Mouse (Mus musculus): Measurements from ENCODE around the gene Troap. TPM values are rescaled to one million over a fixed set of nuclear protein-coding genes. Genes with fewer than 3 reads are reported as not detected.

Gene Troap
- polyA plus RNA-seq, 2 experiments, result 22.1 to 41.5 TPM

DNA sequence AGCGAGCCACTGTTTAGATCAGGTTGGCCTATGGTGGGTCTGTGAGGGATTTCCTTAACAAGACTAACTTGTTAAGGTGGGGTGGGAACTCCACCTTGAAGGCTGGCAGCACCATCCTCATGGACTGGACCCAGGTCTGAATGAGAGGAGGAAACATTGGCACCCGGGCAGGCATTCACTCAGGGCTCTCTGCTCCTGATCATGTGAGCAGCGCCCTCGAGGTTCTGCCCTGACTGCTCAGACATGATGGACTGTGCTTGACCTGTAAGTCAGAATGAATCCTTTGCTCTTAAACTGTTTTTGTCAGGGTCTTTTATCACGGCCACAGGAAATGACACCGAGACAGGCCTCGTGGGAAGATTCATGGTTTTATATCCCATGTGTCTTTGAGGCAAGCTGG, 30.9 kb downstream of the Troap start:
- DNase-seq (ENCODE audit: low spot score), result no peak
- Histone ChIP-seq H3K9ac (ENCODE audit: low read depth, low read length, severe bottlenecking) (no peak overlapping the region), H3K4me1 (ENCODE audit: control insufficient read depth, insufficient read depth, low read length) (no peaks in the 10 kb centered on the region), H3K4me3 (replicated peaks; ENCODE audit: low read length) (no peak overlapping the region), H3K27me3 (ENCODE audit: control insufficient read depth, insufficient read depth, low read length) (no peaks in the 10 kb centered on the region), H3K27ac (replicated peaks; ENCODE audit: low read depth, low read length) (no peak overlapping the region), H3K9me3 (ENCODE audit: control insufficient read depth, low read length) (no peaks in the 10 kb centered on the region), H3K4me2 (replicated peaks; ENCODE audit: low read depth, low read length, severe bottlenecking) (no peak overlapping the region), H3K36me3 (ENCODE audit: control insufficient read depth, insufficient read depth, low read length) (no peaks in the 10 kb centered on the region)
- ATAC-seq (ENCODE audit: low FRiP score, low read depth), result no peak
- 53% methylated on average over 7 of the region's 7 CpGs for WGBS
- TF ChIP-seq POLR2A (IDR thresholded peaks at IDR 0.05; ENCODE audit: borderline replicate concordance, extremely low read depth, insufficient read depth, insufficient read length), result no peak

DNA sequence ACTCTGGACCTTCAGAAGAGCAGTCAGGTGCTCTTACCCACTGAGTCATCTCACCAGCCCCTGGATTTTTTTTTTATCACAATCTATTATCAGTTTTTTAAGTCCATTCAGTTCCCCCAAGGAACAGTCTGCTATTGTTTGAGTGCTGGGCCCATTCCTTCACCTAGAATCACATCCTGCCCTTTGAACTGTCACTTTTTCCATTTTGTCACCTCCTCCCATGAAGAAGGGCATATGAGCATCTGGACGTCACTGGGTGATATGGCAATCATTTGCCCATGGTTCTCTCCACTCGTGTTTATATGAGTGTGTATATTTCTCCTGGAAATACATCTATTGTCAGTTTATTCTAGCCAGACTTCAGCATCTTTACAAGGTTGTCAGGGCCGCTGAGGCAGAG, 33.5 kb downstream of the Troap start:
- no peak for DNase-seq (ENCODE audit: low spot score)
- H3K27me3 ChIP-seq (ENCODE audit: control insufficient read depth, insufficient read depth, low read length), result no peaks in the 10 kb centered on the region
- no peaks in the 10 kb centered on the region for H3K36me3 ChIP-seq (ENCODE audit: control insufficient read depth, insufficient read depth, low read length)
- H3K27ac ChIP-seq (replicated peaks; ENCODE audit: low read depth, low read length), result no peak overlapping the region
- TF ChIP-seq POLR2A (IDR thresholded peaks at IDR 0.05; ENCODE audit: borderline replicate concordance, extremely low read depth, insufficient read depth, insufficient read length), result no peak
- H3K9ac ChIP-seq (ENCODE audit: low read depth, low read length, severe bottlenecking), result no peak overlapping the region
- no peak overlapping the region for H3K4me2 ChIP-seq (replicated peaks; ENCODE audit: low read depth, low read length, severe bottlenecking)
- WGBS, result 72% methylated on average over 3 of the region's 3 CpGs
- no peaks in the 10 kb centered on the region for H3K4me1 ChIP-seq (ENCODE audit: control insufficient read depth, insufficient read depth, low read length)
- no peaks in the 10 kb centered on the region for H3K9me3 ChIP-seq (ENCODE audit: control insufficient read depth, low read length)
- ATAC-seq (ENCODE audit: low FRiP score, low read depth), result no peak
- H3K4me3 ChIP-seq (replicated peaks; ENCODE audit: low read length), result no peak overlapping the region

DNA sequence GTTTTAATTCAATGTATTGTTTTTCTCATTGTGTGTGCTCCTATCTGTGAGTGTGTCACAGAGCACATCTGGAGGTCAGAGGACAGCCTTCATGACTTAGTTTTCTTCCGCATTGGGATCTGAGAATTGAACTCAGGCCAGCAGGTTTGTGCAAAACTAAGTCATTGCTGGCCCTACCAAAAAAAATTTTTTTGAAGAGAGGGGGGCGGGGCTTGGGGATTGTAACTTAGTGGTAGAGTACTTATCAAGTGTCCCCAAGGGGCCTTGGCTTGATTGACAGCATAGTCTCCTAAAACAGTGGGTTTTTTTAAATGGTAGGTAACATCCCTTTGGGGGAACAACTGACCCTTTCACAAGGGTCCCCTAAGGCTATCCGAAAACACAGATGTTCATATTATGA, 36.8 kb downstream of the Troap start:
- no peak overlapping the region for H3K9ac ChIP-seq (ENCODE audit: low read depth, low read length, severe bottlenecking)
- no peak overlapping the region for H3K27ac ChIP-seq (replicated peaks; ENCODE audit: low read depth, low read length)
- ATAC-seq (ENCODE audit: low FRiP score, low read depth) (no peak), DNase-seq (ENCODE audit: low spot score) (no peak)
- H3K4me2 ChIP-seq (replicated peaks; ENCODE audit: low read depth, low read length, severe bottlenecking), result no peak overlapping the region
- no peaks in the 10 kb centered on the region for H3K27me3 ChIP-seq (ENCODE audit: control insufficient read depth, insufficient read depth, low read length)
- H3K9me3 ChIP-seq (ENCODE audit: control insufficient read depth, low read length), result no peaks in the 10 kb centered on the region
- H3K36me3 ChIP-seq (ENCODE audit: control insufficient read depth, insufficient read depth, low read length), result no peaks in the 10 kb centered on the region
- no peak for TF ChIP-seq POLR2A (IDR thresholded peaks at IDR 0.05; ENCODE audit: borderline replicate concordance, extremely low read depth, insufficient read depth, insufficient read length)
- H3K4me3 ChIP-seq (replicated peaks; ENCODE audit: low read length), result no peak overlapping the region
- H3K4me1 ChIP-seq (ENCODE audit: control insufficient read depth, insufficient read depth, low read length), result peaks cover 5% of the 10 kb centered on the region; the same call in 1 of the 2 replicates
- 84% methylated on average over 3 of the region's 3 CpGs for WGBS

DNA sequence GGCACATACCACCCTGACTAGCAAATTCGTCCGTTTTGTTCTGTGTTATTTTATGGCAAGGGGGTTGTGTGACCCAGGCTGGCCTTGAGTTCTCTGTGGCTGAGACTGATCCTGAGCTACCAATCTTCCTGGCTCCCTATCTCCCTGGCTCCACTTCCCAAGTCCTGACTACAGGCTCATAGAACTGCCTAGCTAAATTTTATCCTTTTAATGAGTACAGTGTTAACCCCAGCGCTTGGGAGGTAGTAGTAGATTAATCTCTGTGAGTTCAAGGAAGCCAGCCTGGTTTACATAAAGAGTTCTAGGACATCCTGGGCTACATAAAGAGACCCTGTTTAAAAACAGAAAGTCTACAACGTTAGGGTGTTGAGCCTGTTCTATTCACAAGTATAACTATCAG, 37.4 kb downstream of the Troap start:
- no peak overlapping the region for H3K27ac ChIP-seq (replicated peaks; ENCODE audit: low read depth, low read length)
- WGBS, result 46% methylated on average over 4 of the region's 4 CpGs
- H3K4me1 ChIP-seq (ENCODE audit: control insufficient read depth, insufficient read depth, low read length), result peaks cover 5% of the 10 kb centered on the region; the same call in 1 of the 2 replicates
- H3K36me3 ChIP-seq (ENCODE audit: control insufficient read depth, insufficient read depth, low read length), result no peaks in the 10 kb centered on the region
- no peak for TF ChIP-seq POLR2A (IDR thresholded peaks at IDR 0.05; ENCODE audit: borderline replicate concordance, extremely low read depth, insufficient read depth, insufficient read length)
- H3K27me3 ChIP-seq (ENCODE audit: control insufficient read depth, insufficient read depth, low read length), result no peaks in the 10 kb centered on the region
- H3K4me3 ChIP-seq (replicated peaks; ENCODE audit: low read length), result no peak overlapping the region
- ATAC-seq (ENCODE audit: low FRiP score, low read depth), result no peak
- no peak for DNase-seq (ENCODE audit: low spot score)
- no peak overlapping the region for H3K4me2 ChIP-seq (replicated peaks; ENCODE audit: low read depth, low read length, severe bottlenecking)
- no peaks in the 10 kb centered on the region for H3K9me3 ChIP-seq (ENCODE audit: control insufficient read depth, low read length)
- no peak overlapping the region for H3K9ac ChIP-seq (ENCODE audit: low read depth, low read length, severe bottlenecking)

DNA sequence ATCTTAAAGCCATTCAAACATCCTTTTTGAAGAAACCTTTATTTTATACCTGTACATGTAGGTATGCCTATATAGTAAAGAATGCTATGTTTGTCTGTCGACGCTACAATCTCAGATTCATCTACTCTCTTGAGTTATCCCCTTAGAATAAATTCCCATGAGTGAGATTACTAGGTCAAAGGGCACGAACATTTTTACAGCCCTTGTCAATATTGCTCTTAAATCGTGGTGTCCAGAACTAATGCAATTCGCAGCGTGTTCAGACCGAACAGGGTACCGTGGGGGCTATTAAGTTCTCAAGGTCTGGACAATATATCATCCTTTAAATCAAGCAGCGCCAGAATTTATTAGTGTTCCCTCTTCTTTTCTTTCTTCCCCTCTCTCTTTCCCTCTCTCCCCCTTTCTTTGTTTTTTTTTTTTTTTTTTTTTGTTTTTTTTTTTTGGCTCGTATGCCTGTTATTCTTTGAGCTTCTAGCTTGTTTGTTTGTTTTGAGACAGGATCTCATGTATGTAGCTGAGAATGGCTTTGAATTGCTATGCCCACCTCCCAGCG, 38.5 kb downstream of the Troap start:
- H3K9me3 ChIP-seq (ENCODE audit: control insufficient read depth, low read length), result no peaks in the 10 kb centered on the region
- peak overlapping the region; percentile 21; the same call in 1 of the 2 replicates for H3K4me2 ChIP-seq (replicated peaks; ENCODE audit: low read depth, low read length, severe bottlenecking)
- DNase-seq (ENCODE audit: low spot score) (no peak), ATAC-seq (ENCODE audit: low FRiP score, low read depth) (no peak)
- no peaks in the 10 kb centered on the region for H3K27me3 ChIP-seq (ENCODE audit: control insufficient read depth, insufficient read depth, low read length)
- H3K4me1 ChIP-seq (ENCODE audit: control insufficient read depth, insufficient read depth, low read length), result peaks cover 5% of the 10 kb centered on the region; the same call in 1 of the 2 replicates
- no peak for TF ChIP-seq POLR2A (IDR thresholded peaks at IDR 0.05; ENCODE audit: borderline replicate concordance, extremely low read depth, insufficient read depth, insufficient read length)
- H3K4me3 ChIP-seq (replicated peaks; ENCODE audit: low read length), result no peak overlapping the region
- no peak overlapping the region for H3K9ac ChIP-seq (ENCODE audit: low read depth, low read length, severe bottlenecking)
- WGBS, result 36% methylated on average over 11 of the region's 11 CpGs
- no peak overlapping the region for H3K27ac ChIP-seq (replicated peaks; ENCODE audit: low read depth, low read length)
- no peaks in the 10 kb centered on the region for H3K36me3 ChIP-seq (ENCODE audit: control insufficient read depth, insufficient read depth, low read length)
